ENCODE assay signal across 8 mouse cellular contexts in genomic region chr4:32358602-32359464, GRCm38 (mm10).
DNase-seq lines count a peak whose midpoint lies in the region; ATAC-seq lines count a peak whose summit lies in the region.

No protein-coding gene starts in this region.

- WGBS in heart, embryonic 14.5 days = 49% methylated on average over 12 of the region's 12 CpGs
- WGBS in midbrain, embryonic 10.5 days = 54% methylated on average over 12 of the region's 12 CpGs

- ATAC-seq in heart, embryonic 14.5 days (ENCODE audit: insufficient number of reproducible peaks, insufficient read depth, low FRiP score, low read depth) = no peak
- ATAC-seq in frontal cortex, adult (ENCODE audit: low TSS enrichment) = no peak

- H3K9ac ChIP-seq in heart, embryonic 14.5 days (ENCODE audit: low read length) = peak overlapping the region; percentile 1; the same call in 1 of the 2 replicates

- H3K4me1 ChIP-seq in brown adipose tissue, adult 24 weeks (ENCODE audit: control insufficient read depth, insufficient read depth, insufficient read length, low read length) = peaks cover 18% of the 10 kb centered on the region
- H3K4me1 ChIP-seq in heart, embryonic 14.5 days (ENCODE audit: control insufficient read depth in 2 of 2, insufficient read depth in 2 of 2, low read length in 2 of 2) = peaks cover 29 to 49% of the 10 kb centered on the region in 2 experiments
- peaks cover 55% of the 10 kb centered on the region for H3K4me1 ChIP-seq in midbrain, embryonic 10.5 days

- 0 out of 2 replicates have a peak overlapping the region, but pooled peaks have one; percentile 29 for H3K4me2 ChIP-seq in heart, embryonic 14.5 days (ENCODE audit: low read length)

- no peaks in the 10 kb centered on the region for H3K27me3 ChIP-seq in heart, embryonic 14.5 days (ENCODE audit: control insufficient read depth, insufficient read depth, low read length)
- H3K27me3 ChIP-seq in midbrain, embryonic 10.5 days (ENCODE audit: low read depth, poor library complexity, severe bottlenecking) = no peaks in the 10 kb centered on the region

- no peaks in the 10 kb centered on the region for H3K36me3 ChIP-seq in heart, embryonic 14.5 days (ENCODE audit: control insufficient read depth, insufficient read depth, low read length)
- no peaks in the 10 kb centered on the region for H3K36me3 ChIP-seq in midbrain, embryonic 10.5 days

- H3K27ac ChIP-seq in brown adipose tissue, adult 24 weeks (replicated peaks; ENCODE audit: low read depth, low read length) = peak overlapping the region; percentile 73
- peak overlapping the region; percentile 30 to 64; a peak in 3 of 4 replicates for H3K27ac ChIP-seq in heart, embryonic 14.5 days (replicated peaks in 1 of 2; ENCODE audit: control insufficient read depth in 1 of 2, insufficient read depth in 1 of 2, low read depth in 2 of 2, low read length in 2 of 2)
- H3K27ac ChIP-seq in midbrain, embryonic 10.5 days (replicated peaks) = peak overlapping the region; percentile 78

- intact Hi-C loops in heart, postnatal 25 days (cut with DNase I) = no loop called here
- intact Hi-C loops in gastrocnemius, postnatal 36 days (cut with DNase I) = no loop called here

- DNase-seq in heart, adult 18-20 months = peak; percentile 45 to 66
- DNase-seq in heart, postnatal 25 days (ENCODE audit: low spot score) = no peak
- no peak for DNase-seq in midbrain, embryonic 10.5 days (ENCODE audit: low spot score)
- DNase-seq in ovary, postnatal 10 days (ENCODE audit: low spot score) = no peak
- no peak for DNase-seq in gastrocnemius, postnatal 36 days

- peak overlapping the region; percentile 32; the same call in 1 of the 2 replicates for H3K4me3 ChIP-seq in brown adipose tissue, adult 24 weeks (ENCODE audit: insufficient read depth, low read depth, low read length)
- no peak overlapping the region for H3K4me3 ChIP-seq in heart, embryonic 14.5 days (ENCODE audit: control insufficient read depth in 1 of 2, insufficient read depth in 1 of 2, low read depth in 1 of 2, low read length in 2 of 2)
- H3K4me3 ChIP-seq in midbrain, embryonic 10.5 days = peak overlapping the region; percentile 29; the same call in 1 of the 2 replicates

- no peaks in the 10 kb centered on the region for H3K9me3 ChIP-seq in heart, embryonic 14.5 days (ENCODE audit: control insufficient read depth, low read length)
- no peaks in the 10 kb centered on the region for H3K9me3 ChIP-seq in midbrain, embryonic 10.5 days (replicated peaks)

Comparison
In these comparisons a context has a peak if more than half of its experiments do, and no peak if none do; other contexts are left out.
1. DNase-seq: peak in heart, adult 18-20 months (2 of 2); none in heart, postnatal 25 days (single experiment), midbrain, embryonic 10.5 days (single experiment), ovary, postnatal 10 days (single experiment) and gastrocnemius, postnatal 36 days (0 of 2).
2. H3K4me3 ChIP-seq: peak in brown adipose tissue, adult 24 weeks (single experiment) and midbrain, embryonic 10.5 days (single experiment); none in heart, embryonic 14.5 days (0 of 2).
3. Peak in every context shown above with its lines, with median percentiles within 50 percentile points of each other: H3K27ac ChIP-seq.